Mouse (Mus musculus) adrenal gland, adult 18-20 months (tissue): ENCODE data around the gene Hspa2. TPM values are rescaled to one million over a fixed set of nuclear protein-coding genes. Genes with fewer than 3 reads are reported as not detected.
"Not testable (repeated sequence)": the region's sequence is repeated elsewhere in the genome, so short reads cannot be mapped to it uniquely, and the experiment has no call there.

Experiments
- DNase-seq, 2 experiments: peaks; one replicate each; pipeline ENCODE4 v3.0.0; 2021 to 2022; ENCODE audit warnings: low spot score in 2 of 2
- total RNA-seq, 2 experiments: library from RNA; stranded (reverse); gene quantifications; 1 replicate in 1 of 2; 2 replicates in 1 of 2; pipeline ENCODE4 v1.2.3; 2021

The Hspa2 gene
- total RNA-seq, 2 experiments from 2014 or later = 18.9 to 20.6 TPM

- DNase-seq = no peak
Measured at GRCm38 (mm10) chr12:76430879-76431406, 27.0 kb downstream of the Hspa2 start.

GRCm38 (mm10) chr12:76431431-76431830, 27.5 kb downstream of the Hspa2 start:
- no peak for DNase-seq

GRCm38 (mm10) chr12:76434111-76434510, 30.1 kb downstream of the Hspa2 start:
- DNase-seq = no peak

DNA sequence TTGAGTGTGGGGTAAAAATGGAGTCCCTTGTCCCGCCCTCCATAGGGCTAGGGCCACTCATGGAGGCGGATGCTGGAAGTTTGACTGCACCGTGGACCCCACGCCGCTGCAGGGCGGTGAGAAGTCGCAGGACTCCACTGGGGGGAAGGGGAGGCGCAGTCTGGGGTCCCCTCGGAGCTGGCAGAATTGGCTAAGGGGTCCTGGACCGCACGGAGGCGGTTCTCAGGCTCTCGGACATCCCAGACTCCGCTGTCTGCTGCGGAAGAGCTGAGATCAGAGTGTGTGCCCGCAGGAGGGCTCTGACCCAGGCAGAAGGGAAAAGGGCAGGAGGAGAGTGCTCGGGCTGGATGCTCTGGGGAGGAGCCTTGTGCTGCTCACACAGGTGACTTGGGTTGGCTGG, 31.1 kb downstream of the Hspa2 start:
- DNase-seq = no peak

DNA sequence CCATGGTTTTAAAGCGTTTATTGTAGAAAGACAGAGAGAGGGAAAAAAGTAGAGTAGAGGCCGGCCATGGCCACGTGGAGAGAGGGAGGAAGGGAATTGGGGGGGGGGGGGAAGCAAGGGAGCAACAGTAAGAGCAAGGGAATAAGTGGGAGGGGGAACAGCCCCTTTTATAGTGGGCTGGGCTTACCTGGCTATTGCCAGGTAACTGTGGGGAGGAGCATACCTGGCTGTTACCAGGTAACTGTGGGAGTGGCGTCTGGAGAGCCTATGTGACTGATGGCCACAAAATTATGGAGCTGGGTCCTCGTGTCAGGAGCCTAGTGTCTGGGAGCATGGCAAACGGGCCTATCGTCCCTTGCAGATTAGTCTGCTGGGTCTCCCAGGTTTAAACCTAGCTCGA, 31.6 kb downstream of the Hspa2 start:
- no peak for DNase-seq

- DNase-seq = not testable (repeated sequence)
Measured at GRCm38 (mm10) chr12:76443488-76443887, 39.5 kb downstream of the Hspa2 start.

GRCm38 (mm10) chr12:76444359-76444772, 40.4 kb downstream of the Hspa2 start:
- no peak for DNase-seq

DNA sequence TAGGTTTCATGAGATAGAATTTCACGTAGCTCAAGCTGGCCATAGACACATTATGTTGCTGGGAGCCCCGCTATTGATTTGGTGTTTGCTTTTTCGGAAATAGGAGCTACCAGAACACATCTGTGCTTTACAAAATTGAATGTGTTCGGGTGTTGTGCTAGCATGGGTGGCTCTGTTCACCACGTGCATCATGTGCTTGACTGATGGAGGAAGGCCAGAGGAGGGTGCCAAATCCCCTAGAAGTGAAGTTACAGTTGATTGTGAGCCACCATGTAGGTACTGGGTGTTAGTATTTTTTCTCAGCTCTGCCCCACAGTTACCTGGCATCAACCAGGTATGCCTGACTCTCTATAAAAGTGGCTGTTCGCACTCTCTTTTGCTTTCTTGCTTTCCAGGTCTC, 40.9 kb downstream of the Hspa2 start:
- DNase-seq = no peak

GRCm38 (mm10) chr12:76446201-76446600, 42.2 kb downstream of the Hspa2 start:
- no peak for DNase-seq

- DNase-seq = no peak
Measured at GRCm38 (mm10) chr12:76448127-76448526, 44.2 kb downstream of the Hspa2 start.

- DNase-seq = no peak
Measured at GRCm38 (mm10) chr12:76452203-76452602, 48.2 kb downstream of the Hspa2 start.

Other genes with a start within 250 kb of the Hspa2 start
- gene Esr2, start 226.9 kb upstream of the Hspa2 start, total RNA-seq = under 1 TPM in 1 of 2 experiments, not detected in 1; 0.20 TPM
- gene Tex21, start 157.4 kb upstream of the Hspa2 start, total RNA-seq = not detected
- 10 to 100 TPM; 30.9 to 47.3 TPM for gene Mthfd1, start 148.9 kb upstream of the Hspa2 start, total RNA-seq
- under 1 TPM; 0.33 to 0.54 TPM for gene Akap5, start 79.3 kb upstream of the Hspa2 start, total RNA-seq
- gene Zbtb25, start 34.6 kb upstream of the Hspa2 start, total RNA-seq = 1 to 10 TPM; 5.9 to 6.1 TPM
- gene Zbtb1, start 33.9 kb upstream of the Hspa2 start, total RNA-seq = 1 to 10 TPM; 4.1 to 4.7 TPM
- gene Ppp1r36, start 13.4 kb downstream of the Hspa2 start, total RNA-seq = under 1 TPM; 0.27 to 0.32 TPM
- 10 to 100 TPM in 1 of 2 experiments, 1 to 10 TPM in 1; 8.6 to 11.9 TPM for gene Plekhg3, start 126.7 kb downstream of the Hspa2 start, total RNA-seq